Mouse (Mus musculus): ENCODE results near the gene Gm10053. TPM values are rescaled to one million over a fixed set of nuclear protein-coding genes. Genes with fewer than 3 reads are reported as not detected.
A peak's percentile ranks its signal among the peaks of the same experiment; 100 is the strongest.
"Not testable (repeated sequence)": the region's sequence is repeated elsewhere in the genome, so short reads cannot be mapped to it uniquely, and the experiment has no call there.

Gm10053 gene
- 240 and 276 TPM in 2 replicates for polyA plus RNA-seq (2015; fragmentation: Nextera tagmentation; extraction: Ambion mirVana)

- DNase-seq (ENCODE audit: low spot score) = not testable (repeated sequence)
Observed at GRCm38 (mm10) chr19:24875129-24875870, at the start of gene Gm10053. Gene Gm10053 (plus strand): TSS chr19:24875686.

DNA sequence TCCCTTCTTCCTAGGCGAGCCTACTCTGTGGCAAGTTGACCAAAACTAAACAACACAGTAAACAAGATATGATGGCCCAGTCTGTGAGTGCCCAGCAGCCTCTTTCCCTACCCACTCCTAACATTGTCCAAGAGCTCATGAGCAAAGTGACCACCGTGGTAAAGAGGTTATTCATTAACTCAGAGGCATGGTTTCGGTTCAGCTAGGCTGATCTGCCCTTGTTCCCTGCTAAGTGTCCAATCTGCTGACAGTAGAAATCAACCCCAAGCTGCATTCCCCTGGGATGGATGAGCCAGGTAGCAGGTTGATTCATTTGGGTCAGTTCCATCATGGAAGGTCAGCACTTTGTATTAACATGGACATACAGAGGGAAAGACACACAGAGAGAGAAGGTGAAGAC lies 33.4 kb upstream of the Gm10053 start:
- DNase-seq (ENCODE audit: low spot score) = no peak

DNA sequence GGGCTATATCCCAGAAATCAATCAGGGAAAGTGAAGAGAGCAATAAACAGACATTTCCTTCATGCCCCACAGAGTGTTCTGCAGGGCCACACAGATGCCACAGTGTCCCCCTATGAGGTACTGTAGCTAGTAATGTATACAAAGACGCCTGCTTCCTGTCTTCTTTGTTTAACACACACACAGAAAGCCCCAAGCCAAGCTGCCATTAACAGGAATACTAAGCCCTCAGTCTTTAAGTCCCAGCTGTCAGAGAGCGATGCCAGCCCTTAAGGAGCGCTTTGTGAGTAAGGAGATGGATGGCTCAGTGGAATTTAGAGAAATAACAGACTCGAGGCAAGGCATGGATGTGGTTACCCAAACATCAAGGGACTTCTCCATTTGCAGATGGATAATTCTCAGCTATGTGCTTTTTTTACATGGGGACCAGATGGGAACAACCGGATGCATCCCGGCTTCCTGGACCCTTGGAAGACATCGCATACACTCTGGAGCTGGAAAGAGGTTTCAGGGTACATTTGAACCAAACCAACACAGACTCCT lies 30.4 kb upstream of the Gm10053 start:
- DNase-seq (ENCODE audit: low spot score) = no peak

DNA sequence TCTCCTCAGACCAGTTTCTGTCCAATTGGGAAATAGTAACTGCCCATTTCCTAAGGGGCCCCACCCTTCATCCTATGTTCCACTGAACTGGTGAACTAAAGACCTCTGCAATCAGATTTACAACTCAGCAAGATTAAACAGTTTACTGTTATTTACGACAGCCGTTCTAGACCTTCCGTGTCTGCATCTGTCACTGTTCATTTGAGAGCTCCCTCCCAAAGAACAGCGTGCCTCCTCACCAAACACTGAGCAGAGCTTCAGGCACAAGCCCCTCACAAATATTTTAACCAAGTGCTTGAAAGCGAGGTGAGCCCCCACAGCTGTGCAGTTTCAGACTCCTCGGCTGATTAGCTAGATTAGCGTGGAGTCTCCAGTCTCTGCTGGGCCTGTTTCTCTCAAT lies 27.1 kb upstream of the Gm10053 start:
- no peak for DNase-seq (ENCODE audit: low spot score)

DNA sequence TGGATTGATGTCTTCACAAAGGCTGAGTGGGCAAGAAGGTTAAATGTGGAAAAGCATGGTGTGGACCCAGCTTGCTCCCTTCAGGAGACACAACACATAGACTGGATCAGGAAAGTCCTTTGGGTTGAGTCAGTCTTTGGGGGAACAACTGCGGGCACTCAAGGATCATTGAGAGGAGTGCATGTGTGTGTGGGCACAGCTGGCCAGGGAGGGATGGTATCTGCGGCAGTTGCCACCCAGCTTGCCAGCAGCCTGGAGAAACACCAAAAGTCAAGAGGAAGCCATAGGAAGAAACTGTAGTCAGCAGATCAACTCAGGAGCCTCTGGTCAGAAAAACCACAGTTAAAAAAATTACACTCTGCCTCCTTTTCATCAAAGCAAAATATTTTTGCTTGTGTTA lies 26.6 kb upstream of the Gm10053 start:
- no peak for DNase-seq (ENCODE audit: low spot score)

DNA sequence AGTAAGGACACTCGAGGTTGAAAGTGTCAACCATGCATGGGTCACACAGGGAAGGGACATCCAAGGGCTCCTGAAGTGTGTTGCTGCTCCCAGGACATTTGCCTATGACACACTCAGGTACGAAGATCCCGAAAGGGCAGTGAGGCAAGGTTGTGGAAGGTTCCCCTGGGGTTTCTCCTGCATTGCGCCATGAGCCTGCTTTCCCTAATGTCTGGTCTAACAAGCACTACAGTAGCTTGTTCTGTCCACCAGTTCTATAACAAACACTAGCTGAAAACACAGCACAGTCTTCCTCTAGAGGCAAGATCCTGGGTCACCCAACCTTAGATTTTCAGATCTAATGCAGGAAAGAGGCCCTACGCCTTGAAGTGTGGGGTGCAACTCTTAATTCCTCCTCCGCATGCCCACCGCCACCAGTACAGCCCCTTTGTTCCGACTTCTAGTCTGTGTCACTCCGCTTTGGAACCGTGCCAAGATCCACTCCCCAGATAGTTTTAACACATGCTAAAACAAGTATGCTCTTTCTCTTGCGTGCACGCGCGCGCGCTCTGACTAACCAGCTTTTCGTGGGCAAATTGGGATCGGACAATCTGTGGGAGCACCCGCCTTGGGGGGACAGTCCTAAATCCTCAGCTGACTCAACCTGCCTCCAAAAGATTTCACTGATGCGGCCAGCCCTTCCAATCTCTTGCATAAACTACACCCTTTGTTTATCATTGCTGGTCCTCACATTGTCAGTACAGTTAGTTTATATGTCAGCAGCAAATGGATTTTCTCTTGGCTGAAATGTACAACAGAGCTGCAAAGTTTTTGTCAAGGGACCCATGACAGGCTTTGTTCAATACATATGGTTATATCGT lies 23.8 kb upstream of the Gm10053 start:
- DNase-seq (ENCODE audit: low spot score) = no peak

GRCm38 (mm10) chr19:24861276-24861611 lies 14.2 kb upstream of the Gm10053 start:
- no peak for DNase-seq (ENCODE audit: low spot score)

DNA sequence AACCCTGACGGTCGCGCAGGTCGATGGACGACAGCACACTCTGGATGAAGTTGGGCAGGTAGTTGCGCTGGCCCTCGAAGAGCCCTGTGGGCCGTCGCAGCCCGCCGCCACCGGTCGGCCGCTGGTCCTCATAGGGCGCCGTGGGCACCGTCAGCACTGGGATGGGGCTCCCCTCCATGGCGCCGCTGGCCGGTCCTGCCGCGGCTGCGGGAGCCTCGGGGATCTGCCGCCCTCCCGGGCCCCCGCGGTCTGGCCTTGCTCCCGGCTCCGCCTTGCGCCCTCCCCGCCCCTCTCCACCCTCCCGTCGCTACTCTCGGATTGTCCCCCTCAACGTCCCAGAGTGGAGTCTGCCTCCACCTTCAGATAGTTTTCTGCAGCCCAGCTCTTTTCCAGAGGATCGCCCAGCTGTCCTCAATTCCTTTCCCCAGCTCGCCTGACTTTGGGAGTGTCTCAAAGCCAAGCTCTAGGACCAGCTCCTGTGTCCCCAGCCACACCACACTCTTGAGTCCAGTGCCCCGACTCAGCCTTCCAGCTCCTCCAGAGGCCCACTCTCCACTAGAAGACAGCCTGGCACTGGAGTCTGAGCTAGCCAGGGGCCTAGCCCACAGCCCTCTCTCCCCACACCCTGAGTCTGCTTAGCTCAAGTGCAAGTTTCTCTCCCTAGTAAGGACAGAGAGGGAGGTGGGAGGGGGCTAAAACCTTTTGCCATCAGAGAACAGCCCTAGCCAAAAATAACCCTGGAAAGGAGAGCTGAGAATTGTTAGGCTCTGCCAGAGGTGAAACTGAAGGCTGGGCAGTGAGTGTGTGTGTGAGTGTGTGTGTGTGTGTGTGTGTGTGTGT lies 13.7 kb upstream of the Gm10053 start, which contains the start of gene Pgm5:
Gene Pgm5 (minus strand): TSS at position 244 of the 840 bp plus-strand sequence.
- DNase-seq (ENCODE audit: low spot score) = no peak

DNA sequence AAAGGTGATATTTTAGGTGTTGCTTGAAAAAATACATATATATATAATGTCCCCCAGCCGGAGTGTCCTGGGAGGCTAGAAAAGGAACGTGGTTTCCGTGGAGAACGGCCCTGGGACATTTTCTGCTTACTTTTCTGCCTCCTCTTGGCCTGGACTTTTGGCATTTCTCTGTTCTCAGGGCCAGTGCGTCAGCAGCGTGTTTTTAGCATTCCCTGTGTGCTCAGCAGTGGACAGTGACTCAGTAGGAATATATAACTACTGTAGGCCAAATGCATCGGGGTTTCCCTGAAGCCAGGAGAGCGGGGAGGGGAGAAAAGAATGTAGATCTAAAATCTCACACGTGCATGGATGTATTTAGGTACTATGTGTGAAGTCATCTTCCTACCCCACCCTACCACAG lies 10.1 kb upstream of the Gm10053 start:
- no peak for DNase-seq (ENCODE audit: low spot score)

- DNase-seq (ENCODE audit: low spot score) = peak; percentile 56
Observed at GRCm38 (mm10) chr19:24871037-24871635, 4.3 kb upstream of the Gm10053 start.

- no peak for DNase-seq (ENCODE audit: low spot score)
Observed at GRCm38 (mm10) chr19:24873873-24874272, 1.6 kb upstream of the Gm10053 start.

GRCm38 (mm10) chr19:24881237-24881636 lies 5.8 kb downstream of the Gm10053 start:
- no peak for DNase-seq (ENCODE audit: low spot score)

- peak; percentile 40 for DNase-seq (ENCODE audit: low spot score)
Observed at GRCm38 (mm10) chr19:24885504-24885903, 10.0 kb downstream of the Gm10053 start.

DNA sequence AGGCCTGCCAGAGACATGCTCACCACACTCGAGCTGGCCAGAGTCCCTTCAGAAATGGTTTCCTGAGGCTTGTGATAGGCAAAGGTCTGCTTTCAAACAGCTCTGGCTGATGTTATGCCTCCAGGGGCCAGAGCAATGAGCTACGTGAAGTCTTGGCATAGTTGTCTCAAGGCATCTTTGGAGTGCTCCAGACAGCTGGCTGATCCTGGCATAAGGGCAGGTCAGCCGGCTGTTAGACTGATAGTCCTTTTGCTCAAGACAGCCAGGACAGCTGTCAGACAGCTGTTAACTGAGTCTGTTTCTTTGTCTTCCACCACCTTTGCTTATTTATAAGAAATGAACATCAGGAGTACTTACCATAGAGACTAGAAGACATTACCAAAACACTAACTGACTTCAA lies 11.4 kb downstream of the Gm10053 start:
- no peak for DNase-seq (ENCODE audit: low spot score)

GRCm38 (mm10) chr19:24896536-24896935 lies 21.1 kb downstream of the Gm10053 start:
- no peak for DNase-seq (ENCODE audit: low spot score)

DNA sequence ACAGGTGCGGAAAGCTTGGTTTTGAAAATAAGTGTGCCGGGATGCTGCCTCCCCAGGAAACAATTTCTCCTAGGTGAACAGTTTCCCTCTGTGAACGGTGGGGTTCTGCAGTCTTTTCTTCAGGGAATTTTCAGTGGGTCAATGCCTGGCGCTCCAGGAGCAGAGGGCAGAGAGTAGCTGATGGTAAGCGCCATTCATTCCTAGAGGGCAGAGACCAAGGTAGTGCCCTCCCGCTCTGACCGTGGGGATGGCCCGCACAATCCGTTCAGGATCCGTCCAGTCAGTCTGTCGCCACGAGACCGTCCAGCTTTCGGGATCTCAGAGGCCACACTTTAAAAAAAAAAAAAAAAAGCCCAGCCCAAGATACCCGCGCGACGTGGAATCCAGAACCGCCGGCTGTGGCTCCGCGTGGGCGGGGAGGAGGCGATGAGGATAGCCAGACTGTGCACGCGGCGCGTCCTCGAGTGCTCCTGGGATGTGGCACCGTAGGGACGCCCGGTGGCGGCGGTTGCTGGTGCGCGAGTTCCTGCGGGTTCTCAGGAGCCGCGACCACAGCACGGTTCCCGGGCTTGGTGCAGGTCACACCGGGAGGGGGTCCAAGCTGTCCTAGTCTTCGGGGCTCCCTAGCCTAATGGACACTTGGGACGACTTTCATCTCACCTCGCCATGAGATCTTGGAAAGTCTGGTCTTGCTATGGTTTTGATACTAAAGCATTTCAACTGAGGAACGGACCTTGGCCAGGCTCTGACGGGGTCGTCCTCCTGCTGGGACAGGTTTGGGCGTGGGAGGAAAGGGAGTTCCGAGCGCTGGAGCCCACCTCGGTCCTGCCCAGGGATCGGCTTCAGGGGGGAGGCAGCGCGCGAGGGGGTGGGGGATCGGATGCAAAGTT lies 21.8 kb downstream of the Gm10053 start:
- no peak for DNase-seq (ENCODE audit: low spot score)

GRCm38 (mm10) chr19:24897896-24898736 lies 22.6 kb downstream of the Gm10053 start:
- DNase-seq (ENCODE audit: low spot score) = no peak

- no peak for DNase-seq (ENCODE audit: low spot score)
Observed at GRCm38 (mm10) chr19:24898737-24899577, 23.5 kb downstream of the Gm10053 start.
